Mouse (Mus musculus) spleen, adult 2 months (tissue): ENCODE results near the gene Hhex. TPM values are rescaled to one million over a fixed set of nuclear protein-coding genes. Genes with fewer than 3 reads are reported as not detected.
A peak's percentile ranks its signal among the peaks of the same experiment; 100 is the strongest.

Experiments
- DNase-seq, 2 experiments: peaks; one replicate each; pipeline versions ENCODE4 v3.0.0 to v3.0.0-alpha.2; 2012 to 2021; ENCODE audit warnings: low spot score in 2 of 2, low read depth in 1 of 2
- H3K27ac ChIP-seq: fragments of 200-500 bp; 2 replicates; pipeline ENCODE4 v1.5.1; 2012; ENCODE audit warnings: low read length, inconsistent platforms; ENCODE audit not compliant: insufficient read depth
- H3K27me3 ChIP-seq: fragments of 200-500 bp; 2 replicates; pipeline ENCODE4 v1.6.1; 2012; ENCODE audit warnings: mild to moderate bottlenecking, moderate library complexity, low read length, inconsistent platforms; ENCODE audit not compliant: control insufficient read depth, insufficient read depth
- H3K36me3 ChIP-seq: fragments of 200-500 bp; 2 replicates; pipeline ENCODE4 v1.6.1; 2012; ENCODE audit warnings: mild to moderate bottlenecking, low read length, inconsistent platforms; ENCODE audit not compliant: control insufficient read depth, insufficient read depth
- H3K4me1 ChIP-seq: fragments of 200-500 bp; 2 replicates; pipeline ENCODE4 v1.6.1; 2011; ENCODE audit warnings: inconsistent platforms; ENCODE audit not compliant: control insufficient read depth, insufficient read depth, insufficient read length
- H3K4me3 ChIP-seq: fragments of 200-500 bp; 2 replicates; pipeline ENCODE4 v1.5.1; 2011; ENCODE audit warnings: mild to moderate bottlenecking, inconsistent platforms; ENCODE audit not compliant: insufficient read depth, insufficient read length; ENCODE audit errors: extremely low read depth
- CTCF ChIP-seq: fragments of 200-500 bp; IDR thresholded peaks from 2 replicates; pipeline ENCODE4 v1.5.1; 2011; ENCODE audit warnings: mild to moderate bottlenecking, inconsistent platforms; ENCODE audit not compliant: insufficient read depth, insufficient read length, insufficient replicate concordance; ENCODE audit errors: extremely low read depth
- POLR2A ChIP-seq: fragments of 200-500 bp; IDR thresholded peaks from 2 replicates; pipeline ENCODE4 v1.6.1; 2011; ENCODE audit warnings: low read depth, low read length, inconsistent platforms
- WGBS: fragments of 180-500 bp; shearing (Covaris S2); methylation state at CpG from one replicate; pipeline ENCODE4 v1.1.7; 2018; 5-methylcytosine and 5-hydroxymethylcytosine counted together
- polyA plus RNA-seq: library from polyadenylated mRNA; depleted of rRNA; stranded (reverse); fragments of >200 nt; gene quantifications from 2 replicates; pipeline ENCODE4 v1.2.3, GENCODE M21; 2012; rRNA removed

Gene Hhex
- polyA plus RNA-seq, 1 experiment: 52.9 TPM

GRCm38 (mm10) chr19:37472589-37472988 lies 38.0 kb downstream of the Hhex start:
- DNase-seq: no peak
- no peak overlapping the region for H3K4me3 ChIP-seq

GRCm38 (mm10) chr19:37481704-37482103 lies 47.1 kb downstream of the Hhex start:
- DNase-seq: no peak
- WGBS: 91% methylated on average over 8 of the region's 8 CpGs
- H3K36me3 ChIP-seq: no peaks in the 10 kb centered on the region
- no peak overlapping the region for H3K27ac ChIP-seq
- peaks cover 11% of the 10 kb centered on the region; the same call in 1 of the 2 replicates for H3K4me1 ChIP-seq
- no peak for TF ChIP-seq POLR2A
- no peak for TF ChIP-seq CTCF
- no peak overlapping the region for H3K4me3 ChIP-seq
- H3K27me3 ChIP-seq: no peaks in the 10 kb centered on the region

More at GRCm38 (mm10) chr19:37472589-37472988, 38.0 kb downstream of the Hhex start:
- Histone ChIP-seq H3K27ac (peak overlapping the region; percentile 94), H3K4me1 (peaks cover 23% of the 10 kb centered on the region), H3K36me3 (no peaks in the 10 kb centered on the region), H3K27me3 (no peaks in the 10 kb centered on the region)
- no peak for TF ChIP-seq CTCF
- no peak for TF ChIP-seq POLR2A
- 69% methylated on average over 3 of the region's 3 CpGs for WGBS

GRCm38 (mm10) chr19:37482556-37483187 lies 48.1 kb downstream of the Hhex start:
- Histone ChIP-seq H3K27ac (peak overlapping the region; percentile 36; the same call in 1 of the 2 replicates), H3K4me1 (peaks cover 11% of the 10 kb centered on the region; the same call in 1 of the 2 replicates), H3K4me3 (no peak overlapping the region), H3K27me3 (no peaks in the 10 kb centered on the region), H3K36me3 (no peaks in the 10 kb centered on the region)
- peak; percentile 48 to 56 for DNase-seq
- TF ChIP-seq CTCF: no peak
- no peak for TF ChIP-seq POLR2A
- 59% methylated on average over 14 of the region's 14 CpGs for WGBS

- DNase-seq: no peak
- H3K27me3 ChIP-seq: no peaks in the 10 kb centered on the region
- no peak overlapping the region for H3K4me3 ChIP-seq
- peaks cover 15% of the 10 kb centered on the region; the same call in 1 of the 2 replicates for H3K4me1 ChIP-seq
- 92% methylated on average over 6 of the region's 6 CpGs for WGBS
- no peaks in the 10 kb centered on the region for H3K36me3 ChIP-seq
- no peak for TF ChIP-seq POLR2A
- no peak for TF ChIP-seq CTCF
- no peak overlapping the region for H3K27ac ChIP-seq
These were observed 50.2 kb downstream of the Hhex start for GRCm38 (mm10) chr19:37484787-37485186.

- TF ChIP-seq CTCF: no peak
- TF ChIP-seq POLR2A: no peak
- H3K36me3 ChIP-seq: no peaks in the 10 kb centered on the region
- no peak for DNase-seq
- H3K27me3 ChIP-seq: no peaks in the 10 kb centered on the region
- H3K27ac ChIP-seq: no peak overlapping the region
- WGBS: 91% methylated on average over 6 of the region's 6 CpGs
- no peak overlapping the region for H3K4me3 ChIP-seq
- H3K4me1 ChIP-seq: peaks cover 15% of the 10 kb centered on the region; the same call in 1 of the 2 replicates
These were observed 52.2 kb downstream of the Hhex start for GRCm38 (mm10) chr19:37486801-37487200.

GRCm38 (mm10) chr19:37487811-37488475 lies 53.3 kb downstream of the Hhex start:
- H3K36me3 ChIP-seq: no peaks in the 10 kb centered on the region
- WGBS: 88% methylated on average over 5 of the region's 5 CpGs
- no peak overlapping the region for H3K4me3 ChIP-seq
- no peak for DNase-seq
- H3K4me1 ChIP-seq: peaks cover 13% of the 10 kb centered on the region; the same call in 1 of the 2 replicates
- no peaks in the 10 kb centered on the region for H3K27me3 ChIP-seq
- no peak for TF ChIP-seq CTCF
- no peak for TF ChIP-seq POLR2A
- H3K27ac ChIP-seq: no peak overlapping the region

GRCm38 (mm10) chr19:37488608-37489262 lies 54.1 kb downstream of the Hhex start:
- H3K4me3 ChIP-seq: no peak overlapping the region
- no peak for DNase-seq
- no peaks in the 10 kb centered on the region for H3K36me3 ChIP-seq
- peaks cover 14% of the 10 kb centered on the region for H3K4me1 ChIP-seq
- WGBS: 25% methylated on average over 7 of the region's 7 CpGs
- TF ChIP-seq CTCF (no peak), POLR2A (no peak)
- no peak overlapping the region for H3K27ac ChIP-seq
- no peaks in the 10 kb centered on the region for H3K27me3 ChIP-seq

Other genes starting within 250 kb of the Hhex start
- gene March5, start 227.3 kb upstream of the Hhex start, polyA plus RNA-seq: 21.2 and 23.4 TPM in 2 replicates
- 4.1 and 4.2 TPM in 2 replicates for gene Cpeb3, start 226.2 kb upstream of the Hhex start, polyA plus RNA-seq
- 6.2 and 6.7 TPM in 2 replicates for gene Ide, start 97.0 kb upstream of the Hhex start, polyA plus RNA-seq
- 2.1 TPM in 2 replicates for gene Kif11, start 58.4 kb upstream of the Hhex start, polyA plus RNA-seq
- 8.1 and 8.6 TPM in 2 replicates for gene Exoc6, start 115.6 kb downstream of the Hhex start, polyA plus RNA-seq